Mouse (Mus musculus) heart, embryonic 13.5 days (tissue): Measurements from ENCODE around the gene Tusc2. TPM values are rescaled to one million over a fixed set of nuclear protein-coding genes. Genes with fewer than 3 reads are reported as not detected.

ENCODE experiments used
- ATAC-seq: fragments of 200-750 bp; cut with Nextera tagmentation; 2 replicates; pipeline ENCODE4 v1.8.0; 2017; ENCODE audit warnings: moderate TSS enrichment; ENCODE audit not compliant: insufficient number of reproducible peaks, low FRiP score, low TSS enrichment; ENCODE audit errors: extremely low read depth
- H3K27ac ChIP-seq: fragments of 300-500 bp; sonication (generic); replicated peaks from 2 replicates; pipeline ENCODE4 v1.5.1; 2015; ENCODE audit warnings: moderate library complexity, mild to moderate bottlenecking, inconsistent platforms
- H3K27me3 ChIP-seq: fragments of 300-500 bp; sonication (generic); replicated peaks from 2 replicates; pipeline ENCODE4 v1.6.1; 2015; ENCODE audit warnings: mild to moderate bottlenecking, inconsistent platforms
- H3K36me3 ChIP-seq: fragments of 300-500 bp; sonication (generic); 2 replicates; pipeline ENCODE4 v1.6.1; 2015; ENCODE audit warnings: mild to moderate bottlenecking, inconsistent platforms
- H3K4me1 ChIP-seq: fragments of 300-500 bp; sonication (generic); 2 replicates; pipeline ENCODE4 v1.6.1; 2015; ENCODE audit warnings: inconsistent platforms
- H3K4me2 ChIP-seq: fragments of 300-500 bp; sonication (generic); 2 replicates; pipeline ENCODE4 v1.6.1; 2015; ENCODE audit warnings: inconsistent platforms, mild to moderate bottlenecking, moderate library complexity
- H3K4me3 ChIP-seq: fragments of 300-500 bp; sonication (generic); 2 replicates; pipeline ENCODE4 v1.5.1; 2015; ENCODE audit warnings: moderate library complexity, mild to moderate bottlenecking, inconsistent platforms
- H3K9ac ChIP-seq: fragments of 300-500 bp; sonication (generic); 2 replicates; pipeline ENCODE4 v1.6.1; 2015; ENCODE audit warnings: inconsistent platforms, mild to moderate bottlenecking, moderate library complexity
- H3K9me3 ChIP-seq: fragments of 300-500 bp; sonication (generic); 2 replicates; pipeline ENCODE4 v1.6.1; 2016; ENCODE audit warnings: inconsistent platforms
- WGBS: fragments of 180-500 bp; shearing (Covaris S2); methylation state at CpG from one replicate; pipeline ENCODE4 v1.1.7; 2015; ENCODE audit warnings: mixed read lengths; 5-methylcytosine and 5-hydroxymethylcytosine counted together
- polyA plus RNA-seq: library from polyadenylated mRNA; unstranded; fragments of >200 nt; fragmentation: Nextera tagmentation; extraction: Ambion mirVana; gene quantifications from 2 replicates; pipeline ENCODE4 v1.2.1, GENCODE M21; 2015

The Tusc2 gene
- polyA plus RNA-seq, 1 experiment from 2014 or later: 44.5 TPM

DNA sequence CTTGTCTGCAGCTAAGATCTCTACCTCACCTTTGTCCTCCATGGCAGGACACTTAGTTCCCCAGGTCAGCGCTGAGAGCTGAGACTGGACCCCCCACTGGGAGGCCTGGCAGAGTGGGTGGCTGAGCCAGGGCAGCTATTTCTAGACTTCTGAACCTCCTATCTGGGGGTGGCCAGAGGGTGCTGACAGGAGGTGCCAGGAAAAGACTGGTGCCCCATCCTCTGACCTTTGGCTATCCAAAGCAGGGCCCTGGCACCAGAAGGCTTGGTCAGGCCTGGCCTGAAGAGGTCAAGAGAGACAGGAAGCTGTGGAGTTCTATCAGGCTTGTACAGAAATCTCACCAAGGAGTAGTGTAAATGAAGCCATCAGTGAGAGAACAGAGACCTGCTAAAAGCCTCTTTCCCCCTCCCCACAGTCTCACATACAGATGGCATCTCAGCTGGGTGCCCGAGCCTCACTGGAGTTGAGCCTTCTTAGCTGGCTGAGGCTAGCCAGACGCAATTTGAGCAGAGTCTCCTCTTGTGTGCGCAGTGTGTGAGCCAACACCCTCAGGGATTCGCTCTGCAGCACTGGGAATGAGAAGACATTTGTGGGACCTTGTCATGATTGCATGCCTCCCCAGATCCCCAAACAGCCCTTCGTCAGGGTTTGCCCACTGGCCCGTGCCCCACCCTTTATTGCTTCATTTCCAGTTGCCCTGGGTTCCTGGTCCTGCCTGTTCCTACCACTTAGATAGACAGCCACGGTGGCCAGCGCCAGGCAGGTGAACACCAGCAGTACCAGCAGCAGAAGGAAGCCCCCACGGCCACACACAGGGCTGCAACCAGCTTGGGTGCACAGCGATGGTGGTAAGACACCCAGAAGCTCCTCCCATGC lies 30.3 kb downstream of the Tusc2 start:
- Histone ChIP-seq H3K9me3 (no peaks in the 10 kb centered on the region), H3K4me1 (peaks cover 84% of the 10 kb centered on the region), H3K27ac (peak overlapping the region; percentile 40), H3K9ac (peak overlapping the region; percentile 38), H3K4me2 (peak overlapping the region; percentile 18; the same call in 1 of the 2 replicates), H3K4me3 (no peak overlapping the region), H3K36me3 (peaks cover 66% of the 10 kb centered on the region), H3K27me3 (0 out of 2 replicates have a peak, but pooled peaks cover under 1% of the 10 kb centered on the region)
- 71% methylated on average over 11 of the region's 11 CpGs for WGBS
- ATAC-seq: no peak

GRCm38 (mm10) chr9:107594281-107595062 lies 31.4 kb downstream of the Tusc2 start:
- Histone ChIP-seq H3K27ac (0 out of 2 replicates have a peak overlapping the region, but pooled peaks have one; percentile 20), H3K4me2 (no peak overlapping the region), H3K27me3 (peaks cover 12% of the 10 kb centered on the region), H3K36me3 (peaks cover 61% of the 10 kb centered on the region), H3K4me1 (peaks cover 73% of the 10 kb centered on the region), H3K9ac (no peak overlapping the region), H3K9me3 (no peaks in the 10 kb centered on the region), H3K4me3 (no peak overlapping the region)
- 81% methylated on average over 8 of the region's 8 CpGs for WGBS
- ATAC-seq: no peak

DNA sequence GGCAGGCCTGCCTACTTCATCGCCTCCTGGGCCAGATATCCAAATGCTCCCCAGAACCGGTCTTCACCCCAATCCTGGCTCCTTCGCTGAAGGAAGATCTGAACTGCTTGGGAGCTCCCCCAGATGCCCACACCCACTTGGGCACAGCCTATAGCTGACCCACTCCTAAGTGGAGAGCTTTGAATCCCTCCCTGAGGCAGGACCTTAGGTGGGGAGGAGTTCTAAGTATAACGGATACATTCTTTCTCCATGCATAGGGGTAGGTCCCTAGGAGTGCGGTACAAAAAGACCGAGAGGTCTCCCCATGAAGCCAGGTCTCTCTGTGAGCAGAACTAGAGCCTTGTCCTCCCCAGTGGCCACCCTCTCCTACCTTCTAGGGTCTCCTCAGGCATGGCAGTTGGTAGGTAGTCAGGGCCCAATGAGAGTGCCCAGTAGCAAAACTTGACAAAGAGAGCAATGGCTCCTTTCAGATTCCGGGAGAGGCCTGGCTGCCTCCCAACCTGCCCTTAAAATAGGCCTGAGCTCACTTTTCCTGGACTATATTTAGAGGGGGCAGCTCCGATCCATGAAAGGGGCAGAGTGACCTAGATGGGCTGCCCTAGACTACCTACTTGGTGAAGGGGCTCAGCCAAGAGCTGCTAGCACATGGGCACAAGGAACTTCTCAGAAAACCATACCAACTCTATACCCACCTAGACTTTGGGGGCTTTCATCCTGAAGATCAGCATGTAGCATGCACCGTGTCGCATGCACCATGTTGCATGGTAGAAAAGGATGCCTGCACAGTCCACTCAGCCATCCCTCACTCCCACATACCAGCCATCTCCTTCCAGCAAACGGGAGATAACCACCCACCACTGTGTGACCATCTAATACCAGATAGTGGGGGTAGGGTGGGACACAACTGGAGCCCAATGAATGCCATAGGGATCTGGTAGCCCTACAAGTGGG lies 33.8 kb downstream of the Tusc2 start:
- Histone ChIP-seq H3K9ac (peak overlapping the region; percentile 82), H3K4me2 (peak overlapping the region; percentile 69), H3K27ac (peak overlapping the region; percentile 98), H3K36me3 (peaks cover 42% of the 10 kb centered on the region), H3K4me3 (peak overlapping the region; percentile 43), H3K9me3 (no peaks in the 10 kb centered on the region), H3K4me1 (peaks cover 55% of the 10 kb centered on the region), H3K27me3 (peaks cover 35% of the 10 kb centered on the region)
- 58% methylated on average over 11 of the region's 11 CpGs for WGBS
- ATAC-seq: peak; percentile 54

DNA sequence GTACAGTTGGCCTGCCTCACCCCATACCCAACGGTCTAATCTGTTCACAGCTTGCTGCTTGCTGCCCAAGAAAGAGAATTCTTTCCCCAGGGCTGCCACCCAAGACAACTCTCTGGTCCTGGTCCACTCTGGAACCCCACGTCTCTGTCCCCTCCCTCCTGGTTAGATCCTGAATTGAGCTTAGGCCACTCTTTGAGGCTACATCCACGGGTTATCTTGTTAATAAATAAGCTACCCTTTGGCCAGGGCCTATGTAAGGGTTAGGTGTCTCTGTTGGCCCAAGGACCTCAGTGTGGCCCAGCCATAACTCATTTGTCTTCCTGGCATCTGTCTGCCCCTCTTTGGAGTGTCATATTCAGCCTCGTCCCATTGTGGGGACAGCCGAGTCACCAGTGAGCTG lies 35.3 kb downstream of the Tusc2 start:
- Histone ChIP-seq H3K9me3 (no peaks in the 10 kb centered on the region), H3K27me3 (peaks cover 35% of the 10 kb centered on the region), H3K9ac (no peak overlapping the region), H3K4me1 (peaks cover 53% of the 10 kb centered on the region), H3K36me3 (peaks cover 27% of the 10 kb centered on the region), H3K4me3 (no peak overlapping the region), H3K27ac (no peak overlapping the region), H3K4me2 (no peak overlapping the region)
- no peak for ATAC-seq
- WGBS: 77% methylated on average over 5 of the region's 5 CpGs

GRCm38 (mm10) chr9:107599433-107599832 lies 36.4 kb downstream of the Tusc2 start:
- H3K27me3 ChIP-seq: peaks cover 35% of the 10 kb centered on the region
- H3K4me2 ChIP-seq: 0 out of 2 replicates have a peak overlapping the region, but pooled peaks have one; percentile 4
- peak overlapping the region; percentile 37; the same call in 1 of the 2 replicates for H3K9ac ChIP-seq
- 81% methylated on average over 9 of the region's 9 CpGs for WGBS
- peaks cover 16% of the 10 kb centered on the region for H3K36me3 ChIP-seq
- H3K4me3 ChIP-seq: no peak overlapping the region
- ATAC-seq: no peak
- H3K27ac ChIP-seq: no peak overlapping the region
- peaks cover 49% of the 10 kb centered on the region for H3K4me1 ChIP-seq
- H3K9me3 ChIP-seq: no peaks in the 10 kb centered on the region

- ATAC-seq: no peak
- Histone ChIP-seq H3K36me3 (peaks cover 12% of the 10 kb centered on the region), H3K27ac (no peak overlapping the region), H3K4me3 (no peak overlapping the region), H3K9ac (peak overlapping the region; percentile 37; the same call in 1 of the 2 replicates), H3K9me3 (no peaks in the 10 kb centered on the region), H3K4me1 (peaks cover 49% of the 10 kb centered on the region), H3K27me3 (peaks cover 38% of the 10 kb centered on the region), H3K4me2 (0 out of 2 replicates have a peak overlapping the region, but pooled peaks have one; percentile 4)
- 57% methylated on average over 14 of the region's 14 CpGs for WGBS
These were observed 36.8 kb downstream of the Tusc2 start for GRCm38 (mm10) chr9:107599842-107600241.

GRCm38 (mm10) chr9:107600745-107601144 lies 37.7 kb downstream of the Tusc2 start:
- Histone ChIP-seq H3K4me2 (no peak overlapping the region), H3K36me3 (peaks cover 5% of the 10 kb centered on the region), H3K27ac (no peak overlapping the region), H3K4me1 (peaks cover 54% of the 10 kb centered on the region), H3K9me3 (no peaks in the 10 kb centered on the region), H3K9ac (no peak overlapping the region), H3K27me3 (peaks cover 45% of the 10 kb centered on the region), H3K4me3 (no peak overlapping the region)
- no peak for ATAC-seq
- 73% methylated on average over 12 of the region's 12 CpGs for WGBS

GRCm38 (mm10) chr9:107601275-107601674 lies 38.2 kb downstream of the Tusc2 start:
- H3K36me3 ChIP-seq: peaks cover 5% of the 10 kb centered on the region; the same call in 1 of the 2 replicates
- H3K4me2 ChIP-seq: no peak overlapping the region
- H3K9me3 ChIP-seq: no peaks in the 10 kb centered on the region
- ATAC-seq: no peak
- 84% methylated on average over 11 of the region's 11 CpGs for WGBS
- H3K9ac ChIP-seq: no peak overlapping the region; the same call in 1 of the 2 replicates
- peaks cover 50% of the 10 kb centered on the region for H3K27me3 ChIP-seq
- no peak overlapping the region for H3K27ac ChIP-seq
- H3K4me3 ChIP-seq: no peak overlapping the region
- peaks cover 54% of the 10 kb centered on the region for H3K4me1 ChIP-seq

- WGBS: 4% methylated on average over 10 of the region's 10 CpGs
- H3K27ac ChIP-seq: peak overlapping the region; percentile 24; the same call in 1 of the 2 replicates
These were observed 39.1 kb downstream of the Tusc2 start for GRCm38 (mm10) chr9:107602068-107602648.

GRCm38 (mm10) chr9:107603251-107603650 lies 40.2 kb downstream of the Tusc2 start:
- peaks cover 5% of the 10 kb centered on the region; the same call in 1 of the 2 replicates for H3K36me3 ChIP-seq
- H3K4me1 ChIP-seq: peaks cover 55% of the 10 kb centered on the region
- no peak overlapping the region for H3K27ac ChIP-seq
- no peak for ATAC-seq
- 70% methylated on average over 6 of the region's 6 CpGs for WGBS
- H3K27me3 ChIP-seq: peaks cover 50% of the 10 kb centered on the region
- no peak overlapping the region for H3K4me3 ChIP-seq
- no peak overlapping the region for H3K4me2 ChIP-seq
- no peaks in the 10 kb centered on the region for H3K9me3 ChIP-seq
- H3K9ac ChIP-seq: no peak overlapping the region

More at GRCm38 (mm10) chr9:107602068-107602648, 39.1 kb downstream of the Tusc2 start:
- H3K9ac ChIP-seq: peak overlapping the region; percentile 69
- no peak overlapping the region for H3K4me3 ChIP-seq
- peaks cover 50% of the 10 kb centered on the region for H3K27me3 ChIP-seq
- H3K4me2 ChIP-seq: peak overlapping the region; percentile 31
- H3K9me3 ChIP-seq: no peaks in the 10 kb centered on the region
- peaks cover 5% of the 10 kb centered on the region; the same call in 1 of the 2 replicates for H3K36me3 ChIP-seq
- H3K4me1 ChIP-seq: peaks cover 54% of the 10 kb centered on the region
- no peak for ATAC-seq
